Mouse (Mus musculus): ENCODE data around the gene Prkce.

- no peak for TF ChIP-seq CTCF (IDR thresholded peaks at IDR 0.05; ENCODE audit: extremely low read depth, insufficient read length, insufficient replicate concordance, low read depth, low read length)
- TF ChIP-seq POLR2A (IDR thresholded peaks at IDR 0.05; ENCODE audit: low read depth, low read length): no peak
Measured at GRCm38 (mm10) chr17:86168231-86168981, 821 bp downstream of the Prkce start.

Measured in small intestine, adult 2 months (tissue).